In the genomic region with DNA sequence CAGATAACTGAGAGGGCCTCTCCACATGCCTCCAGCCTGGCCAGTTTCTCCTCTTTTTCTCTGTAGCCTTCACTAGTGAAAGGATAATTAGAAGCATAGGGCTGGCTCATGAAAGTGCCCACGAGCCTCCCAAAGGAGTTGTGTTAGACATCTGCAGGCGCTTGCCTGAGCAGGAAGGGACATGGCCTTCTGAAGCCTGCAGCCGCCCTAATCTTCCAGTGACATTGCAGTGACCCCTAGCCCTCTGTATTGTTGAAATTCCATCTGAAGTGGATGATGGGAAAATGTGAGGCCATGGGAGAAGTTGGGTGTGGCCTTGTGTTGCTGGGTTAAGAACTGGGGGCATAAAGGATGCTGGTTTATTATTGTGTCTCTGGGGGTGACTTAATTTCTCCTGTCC, we compare ENCODE assay signal across 14 mouse cellular contexts.
DNase-seq lines count a peak whose midpoint lies in the region; ATAC-seq and TF ChIP-seq lines count a peak whose summit lies in the region.
"Had no signal": no experiment of that assay in that cellular context is flagged by ENCODE, and none has a peak within 500 bp of the region (broad histone marks: within the 10 kb centered on the region; RNA-seq: fewer than 3 reads in every experiment).

No protein-coding gene starts in this region.

- no peak for TF ChIP-seq EP300 in lung, postnatal 0 days (IDR thresholded peaks at IDR 0.05)

- intact Hi-C loops in heart, postnatal 14 days (cut with DNase I): no loop called here
- intact Hi-C loops in left cerebral cortex, postnatal 36 days (cut with DNase I): no loop called here

- peak overlapping the region; percentile 67 for H3K27ac ChIP-seq in heart, embryonic 13.5 days (replicated peaks)
- no peak overlapping the region for H3K27ac ChIP-seq in lung, postnatal 0 days (ENCODE audit: low read length)
- no peak overlapping the region for H3K27ac ChIP-seq in embryonic facial prominence, embryonic 11.5 days (replicated peaks; ENCODE audit: low read depth, low read length)
- H3K27ac ChIP-seq: hindbrain, postnatal 0 days; kidney, postnatal 0 days; liver, embryonic 14.5 days had no signal

- H3K9ac ChIP-seq in heart, embryonic 13.5 days: peak overlapping the region; percentile 55
- H3K9ac ChIP-seq in lung, postnatal 0 days (replicated peaks; ENCODE audit: low read depth): no peak overlapping the region
- H3K9ac ChIP-seq in embryonic facial prominence, embryonic 11.5 days (replicated peaks; ENCODE audit: low read length): no peak overlapping the region
- H3K9ac ChIP-seq: liver, embryonic 14.5 days had no signal

- H3K4me3 ChIP-seq in heart, embryonic 13.5 days: no peak overlapping the region
- no peak overlapping the region for H3K4me3 ChIP-seq in lung, postnatal 0 days (ENCODE audit: low read depth, low read length)
- H3K4me3 ChIP-seq in embryonic facial prominence, embryonic 11.5 days (ENCODE audit: low read depth, low read length): no peak overlapping the region
- H3K4me3 ChIP-seq: erythroblast, embryonic 14.5 days had no signal

- peaks cover 14% of the 10 kb centered on the region for H3K36me3 ChIP-seq in heart, embryonic 13.5 days
- no peaks in the 10 kb centered on the region for H3K36me3 ChIP-seq in lung, postnatal 0 days (ENCODE audit: insufficient read depth, low read length)
- no peaks in the 10 kb centered on the region for H3K36me3 ChIP-seq in embryonic facial prominence, embryonic 11.5 days (replicated peaks; ENCODE audit: control insufficient read depth, insufficient read depth, low read depth, low read length)

- no peak for ATAC-seq in heart, embryonic 13.5 days (ENCODE audit: extremely low read depth, insufficient number of reproducible peaks, low FRiP score, low TSS enrichment)
- ATAC-seq in lung, postnatal 0 days: peak; percentile 23; the same call in 1 of the 2 replicates
- ATAC-seq in embryonic facial prominence, embryonic 11.5 days (replicated peaks; ENCODE audit: insufficient number of reproducible peaks, low FRiP score, low TSS enrichment, low read depth): no peak
- ATAC-seq: hindbrain, postnatal 0 days had no signal

- no peak for DNase-seq in heart, postnatal 14 days
- DNase-seq in lung, postnatal 0 days (ENCODE audit: low spot score): no peak
- DNase-seq in lung, postnatal 36 days: no peak
- peak; percentile 38 for DNase-seq in NIH3T3 (ENCODE audit: low read depth)
- DNase-seq in embryonic facial prominence, embryonic 11.5 days (ENCODE audit: low spot score): peak; percentile 65
- DNase-seq in left cerebral cortex, postnatal 36 days (ENCODE audit: low spot score in 2 of 2): no peak
- DNase-seq in kidney, adult 8-10 months: no peak
- DNase-seq: cerebellum, adult 18-20 months; right cerebral cortex, postnatal 25 days had no signal

- H3K9me3 ChIP-seq in heart, embryonic 13.5 days: no peaks in the 10 kb centered on the region
- no peaks in the 10 kb centered on the region for H3K9me3 ChIP-seq in lung, postnatal 0 days (ENCODE audit: low read length)
- no peaks in the 10 kb centered on the region for H3K9me3 ChIP-seq in embryonic facial prominence, embryonic 11.5 days (replicated peaks; ENCODE audit: control insufficient read depth, low read length)

- TF ChIP-seq CTCF in lung, postnatal 0 days (IDR thresholded peaks at IDR 0.05): no peak

- H3K4me2 ChIP-seq in heart, embryonic 13.5 days: peak overlapping the region; percentile 9; the same call in 1 of the 2 replicates
- no peak overlapping the region for H3K4me2 ChIP-seq in lung, postnatal 0 days (replicated peaks; ENCODE audit: low read depth, low read length)
- H3K4me2 ChIP-seq in embryonic facial prominence, embryonic 11.5 days (ENCODE audit: low read depth, low read length): no peak overlapping the region

- WGBS in heart, embryonic 13.5 days: 13% methylated on average over 3 of the region's 3 CpGs
- 56% methylated on average over 3 of the region's 3 CpGs for WGBS in lung, postnatal 0 days
- 6% methylated on average over 3 of the region's 3 CpGs for WGBS in embryonic facial prominence, embryonic 11.5 days

- H3K27me3 ChIP-seq in heart, embryonic 13.5 days (replicated peaks): no peaks in the 10 kb centered on the region
- H3K27me3 ChIP-seq in lung, postnatal 0 days (replicated peaks; ENCODE audit: insufficient read depth, low read length): no peaks in the 10 kb centered on the region
- no peaks in the 10 kb centered on the region for H3K27me3 ChIP-seq in embryonic facial prominence, embryonic 11.5 days (ENCODE audit: control insufficient read depth, insufficient read depth, low read length)

- peaks cover 31% of the 10 kb centered on the region for H3K4me1 ChIP-seq in heart, embryonic 13.5 days
- peaks cover 4% of the 10 kb centered on the region; the same call in 1 of the 2 replicates for H3K4me1 ChIP-seq in lung, postnatal 0 days (ENCODE audit: insufficient read depth, low read depth, low read length)
- peaks cover 5% of the 10 kb centered on the region for H3K4me1 ChIP-seq in embryonic facial prominence, embryonic 11.5 days (ENCODE audit: control insufficient read depth, insufficient read depth, low read length)

Comparison
In these comparisons a context has a peak if more than half of its experiments do, and no peak if none do; other contexts are left out.
1. DNase-seq: peak in NIH3T3 (single experiment) and embryonic facial prominence, embryonic 11.5 days (single experiment); none in heart, postnatal 14 days (0 of 2), lung, postnatal 0 days (single experiment), lung, postnatal 36 days (single experiment), left cerebral cortex, postnatal 36 days (0 of 2) and kidney, adult 8-10 months (0 of 2).